Mouse (Mus musculus) fat pad, adult 2 months (tissue): ENCODE measurements around the gene Ror1.

Source experiments
- DNase-seq: peaks from one replicate; pipeline ENCODE4 v3.0.0-alpha.2; 2011; ENCODE audit warnings: low read depth, low spot score; ENCODE audit errors: extremely low read depth

Gene Ror1

GRCm38 (mm10) chr4:100095685-100096595, at the start of gene Ror1:
Ror1 (plus strand) TSS chr4:100095791.
- DNase-seq, result no peak

- DNase-seq, result no peak
These were observed 48.5 kb upstream of the Ror1 start for GRCm38 (mm10) chr4:100047066-100047465.

GRCm38 (mm10) chr4:100048351-100048950, 47.1 kb upstream of the Ror1 start:
- DNase-seq, result no peak

- no peak for DNase-seq
These were observed 43.8 kb upstream of the Ror1 start for GRCm38 (mm10) chr4:100051767-100052166.

- no peak for DNase-seq
These were observed 43.3 kb upstream of the Ror1 start for GRCm38 (mm10) chr4:100052258-100052657.

- DNase-seq, result no peak
These were observed 39.5 kb upstream of the Ror1 start for GRCm38 (mm10) chr4:100056046-100056445.

GRCm38 (mm10) chr4:100056446-100056845, 39.1 kb upstream of the Ror1 start:
- no peak for DNase-seq

- DNase-seq, result no peak
These were observed 38.2 kb upstream of the Ror1 start for GRCm38 (mm10) chr4:100057381-100057780.

GRCm38 (mm10) chr4:100058631-100059030, 37.0 kb upstream of the Ror1 start:
- DNase-seq, result no peak

- no peak for DNase-seq
These were observed 35.8 kb upstream of the Ror1 start for GRCm38 (mm10) chr4:100059811-100060210.

- no peak for DNase-seq
These were observed 34.1 kb upstream of the Ror1 start for GRCm38 (mm10) chr4:100061396-100062066.

- no peak for DNase-seq
These were observed 29.9 kb upstream of the Ror1 start for GRCm38 (mm10) chr4:100065686-100066085.

- DNase-seq, result no peak
These were observed 25.5 kb upstream of the Ror1 start for GRCm38 (mm10) chr4:100070101-100070500.

GRCm38 (mm10) chr4:100096596-100097181, 1.1 kb downstream of the Ror1 start:
- no peak for DNase-seq

- no peak for DNase-seq
These were observed 1.9 kb downstream of the Ror1 start for GRCm38 (mm10) chr4:100097364-100097979.

- DNase-seq, result no peak
These were observed 5.7 kb downstream of the Ror1 start for GRCm38 (mm10) chr4:100101066-100101820.

- DNase-seq, result no peak
These were observed 6.3 kb downstream of the Ror1 start for GRCm38 (mm10) chr4:100101844-100102243.

- no peak for DNase-seq
These were observed 8.7 kb downstream of the Ror1 start for GRCm38 (mm10) chr4:100104241-100104640.

GRCm38 (mm10) chr4:100107593-100107992, 12.0 kb downstream of the Ror1 start:
- DNase-seq, result no peak

- no peak for DNase-seq
These were observed 13.0 kb downstream of the Ror1 start for GRCm38 (mm10) chr4:100108551-100108950.
